In genomic region chr15:93824729-93825694, GRCm38 (mm10) we compare ENCODE assay signal across 8 mouse cellular contexts.
DNase-seq lines count a peak whose midpoint lies in the region; ATAC-seq and TF ChIP-seq lines count a peak whose summit lies in the region.

No protein-coding gene starts in this region.

- peak; percentile 38; the same call in 1 of the 2 replicates for TF ChIP-seq EP300 in lung, postnatal 0 days (IDR thresholded peaks at IDR 0.05)
- TF ChIP-seq EP300 in stomach, postnatal 0 days (optimal IDR thresholded peaks at IDR 0.05): no peak

- no peaks in the 10 kb centered on the region for H3K9me3 ChIP-seq in heart, embryonic 12.5 days (replicated peaks)
- H3K9me3 ChIP-seq in lung, postnatal 0 days (ENCODE audit: low read length): no peaks in the 10 kb centered on the region
- no peaks in the 10 kb centered on the region for H3K9me3 ChIP-seq in stomach, postnatal 0 days (ENCODE audit: control insufficient read depth, low read length)

- 31% methylated on average over 28 of the region's 28 CpGs for WGBS in heart, embryonic 12.5 days
- WGBS in lung, postnatal 0 days: 40% methylated on average over 28 of the region's 28 CpGs
- 50% methylated on average over 28 of the region's 28 CpGs for WGBS in stomach, postnatal 0 days

- peak; percentile 14 for DNase-seq in brain, embryonic 18.5 days (ENCODE audit: low read depth, low spot score)
- peak; percentile 9 for DNase-seq in embryo, embryonic 11.5 days (ENCODE audit: low read depth, low spot score)
- peak; percentile 10 to 64 for DNase-seq in kidney, postnatal 25 days
- DNase-seq in lung, postnatal 0 days (ENCODE audit: low spot score): peak; percentile 78
- DNase-seq in stomach, postnatal 0 days (ENCODE audit: low spot score): no peak
- DNase-seq in adipocyte (ENCODE audit: low spot score): no peak
- no peak for DNase-seq in c-Kit-positive CD71-positive TER-119-positive erythroid progenitor cells, embryonic 14.5 days (ENCODE audit: low spot score)

- H3K27me3 ChIP-seq in heart, embryonic 12.5 days (replicated peaks): no peaks in the 10 kb centered on the region
- H3K27me3 ChIP-seq in lung, postnatal 0 days (replicated peaks; ENCODE audit: insufficient read depth, low read length): no peaks in the 10 kb centered on the region
- H3K27me3 ChIP-seq in stomach, postnatal 0 days (ENCODE audit: control insufficient read depth, insufficient read depth, low read length): no peaks in the 10 kb centered on the region

- peak; percentile 25; the same call in 1 of the 2 replicates for ATAC-seq in heart, embryonic 12.5 days (ENCODE audit: insufficient number of reproducible peaks, low FRiP score)
- peak; percentile 83 for ATAC-seq in lung, postnatal 0 days
- no peak for ATAC-seq in stomach, postnatal 0 days (ENCODE audit: low FRiP score, low TSS enrichment)

- peak overlapping the region; percentile 56 for H3K27ac ChIP-seq in heart, embryonic 12.5 days (ENCODE audit: poor library complexity, severe bottlenecking)
- H3K27ac ChIP-seq in lung, postnatal 0 days (ENCODE audit: low read length): no peak overlapping the region
- no peak overlapping the region for H3K27ac ChIP-seq in stomach, postnatal 0 days (replicated peaks)

- H3K9ac ChIP-seq in heart, embryonic 12.5 days: no peak overlapping the region
- no peak overlapping the region for H3K9ac ChIP-seq in lung, postnatal 0 days (replicated peaks; ENCODE audit: low read depth)
- H3K9ac ChIP-seq in stomach, postnatal 0 days (ENCODE audit: low read length): no peak overlapping the region

- H3K4me3 ChIP-seq in heart, embryonic 12.5 days: peak overlapping the region; percentile 17
- H3K4me3 ChIP-seq in lung, postnatal 0 days (ENCODE audit: low read depth, low read length): no peak overlapping the region
- H3K4me3 ChIP-seq in stomach, postnatal 0 days (ENCODE audit: low read depth, low read length): no peak overlapping the region

- H3K36me3 ChIP-seq in heart, embryonic 12.5 days: no peaks in the 10 kb centered on the region
- H3K36me3 ChIP-seq in lung, postnatal 0 days (ENCODE audit: insufficient read depth, low read length): no peaks in the 10 kb centered on the region
- no peaks in the 10 kb centered on the region for H3K36me3 ChIP-seq in stomach, postnatal 0 days (ENCODE audit: control insufficient read depth, insufficient read depth, low read length)

- TF ChIP-seq CTCF in lung, postnatal 0 days (IDR thresholded peaks at IDR 0.05): no peak
- no peak for TF ChIP-seq CTCF in stomach, postnatal 0 days (IDR thresholded peaks at IDR 0.05; ENCODE audit: low read depth)

- peak overlapping the region; percentile 57 for H3K4me2 ChIP-seq in heart, embryonic 12.5 days
- peak overlapping the region; percentile 39 for H3K4me2 ChIP-seq in lung, postnatal 0 days (replicated peaks; ENCODE audit: low read depth, low read length)
- 0 out of 2 replicates have a peak overlapping the region, but pooled peaks have one; percentile 9 for H3K4me2 ChIP-seq in stomach, postnatal 0 days (replicated peaks; ENCODE audit: low read depth)

- peaks cover 20% of the 10 kb centered on the region for H3K4me1 ChIP-seq in heart, embryonic 12.5 days (replicated peaks)
- no peaks in the 10 kb centered on the region for H3K4me1 ChIP-seq in lung, postnatal 0 days (ENCODE audit: insufficient read depth, low read depth, low read length)
- 0 out of 2 replicates have a peak, but pooled peaks cover 2% of the 10 kb centered on the region for H3K4me1 ChIP-seq in stomach, postnatal 0 days (replicated peaks; ENCODE audit: control insufficient read depth, insufficient read depth)

Comparison
In these comparisons a context has a peak if more than half of its experiments do, and no peak if none do; other contexts are left out.
1. DNase-seq: peak in brain, embryonic 18.5 days (single experiment), embryo, embryonic 11.5 days (single experiment), kidney, postnatal 25 days (2 of 2) and lung, postnatal 0 days (single experiment); none in stomach, postnatal 0 days (single experiment), adipocyte (single experiment) and c-Kit-positive CD71-positive TER-119-positive erythroid progenitor cells, embryonic 14.5 days (single experiment).
2. Peak in every context shown above with its lines, with median percentiles within 50 percentile points of each other: H3K4me2 ChIP-seq.